Mouse (Mus musculus): ENCODE results near the gene Slc25a38. TPM values are rescaled to one million over a fixed set of nuclear protein-coding genes. Genes with fewer than 3 reads are reported as not detected.

The Slc25a38 gene
- polyA plus RNA-seq, 1 experiment = 154 TPM

DNA sequence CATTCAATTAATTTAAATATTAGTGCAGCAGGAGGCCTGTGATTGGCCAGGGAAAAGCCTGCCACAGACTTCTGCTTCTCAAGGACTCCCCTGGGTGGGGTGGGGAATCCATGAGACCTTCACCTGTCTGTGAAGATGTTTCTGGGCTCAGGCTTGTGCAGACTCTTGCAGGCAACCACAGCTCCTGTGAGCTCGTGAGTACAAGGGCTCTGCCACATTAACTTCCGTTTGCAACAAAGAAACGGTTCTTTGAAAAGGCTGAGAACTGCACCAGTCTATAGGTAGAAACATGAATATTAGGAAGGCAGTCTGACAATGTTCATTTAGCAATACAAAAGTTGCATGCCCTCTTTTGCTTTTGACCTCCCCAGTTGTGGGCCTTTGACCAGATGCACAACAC is 31.9 kb upstream of the Slc25a38 start:
- Histone ChIP-seq H3K4me3 (replicated peaks; ENCODE audit: control insufficient read depth, low read depth, low read length) (no peak overlapping the region), H3K27ac (ENCODE audit: control insufficient read depth, insufficient read depth, low read depth, low read length, poor library complexity) (no peak overlapping the region), H3K4me1 (ENCODE audit: control insufficient read depth, insufficient read depth, low read length) (no peaks in the 10 kb centered on the region; the same call in 1 of the 2 replicates)
- TF ChIP-seq POLR2A (IDR thresholded peaks at IDR 0.05; ENCODE audit: borderline replicate concordance, control insufficient read depth, low read depth, low read length) (no peak), CTCF (IDR thresholded peaks at IDR 0.05; ENCODE audit: control insufficient read depth, insufficient read depth, low read length) (no peak)
- 69% methylated on average over 3 of the region's 3 CpGs for WGBS

DNA sequence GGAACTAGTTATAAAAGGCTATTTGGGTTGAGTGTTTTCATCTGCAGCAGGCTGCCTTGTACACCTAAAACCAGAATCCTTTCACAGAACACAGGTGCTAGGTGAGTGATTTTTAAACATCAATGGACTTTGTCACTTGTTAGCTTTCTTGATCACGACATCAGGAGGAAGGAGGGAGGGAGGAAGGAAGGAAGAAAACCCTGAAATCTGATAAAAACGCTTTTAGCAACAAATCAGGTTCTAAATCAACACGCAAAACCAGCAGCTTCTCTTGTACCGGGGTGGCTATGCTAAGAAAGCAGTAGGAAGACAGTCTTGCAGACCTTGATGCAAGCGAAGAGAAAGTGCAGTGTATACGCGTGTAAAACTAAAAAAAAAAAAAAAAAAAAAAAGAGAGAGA is 30.3 kb upstream of the Slc25a38 start:
- H3K4me3 ChIP-seq (replicated peaks; ENCODE audit: control insufficient read depth, low read depth, low read length) = no peak overlapping the region
- 30% methylated on average over 7 of the region's 7 CpGs for WGBS
- no peaks in the 10 kb centered on the region; the same call in 1 of the 2 replicates for H3K4me1 ChIP-seq (ENCODE audit: control insufficient read depth, insufficient read depth, low read length)
- TF ChIP-seq POLR2A (IDR thresholded peaks at IDR 0.05; ENCODE audit: borderline replicate concordance, control insufficient read depth, low read depth, low read length) = no peak
- no peak for TF ChIP-seq CTCF (IDR thresholded peaks at IDR 0.05; ENCODE audit: control insufficient read depth, insufficient read depth, low read length)
- H3K27ac ChIP-seq (ENCODE audit: control insufficient read depth, insufficient read depth, low read depth, low read length, poor library complexity) = no peak overlapping the region

DNA sequence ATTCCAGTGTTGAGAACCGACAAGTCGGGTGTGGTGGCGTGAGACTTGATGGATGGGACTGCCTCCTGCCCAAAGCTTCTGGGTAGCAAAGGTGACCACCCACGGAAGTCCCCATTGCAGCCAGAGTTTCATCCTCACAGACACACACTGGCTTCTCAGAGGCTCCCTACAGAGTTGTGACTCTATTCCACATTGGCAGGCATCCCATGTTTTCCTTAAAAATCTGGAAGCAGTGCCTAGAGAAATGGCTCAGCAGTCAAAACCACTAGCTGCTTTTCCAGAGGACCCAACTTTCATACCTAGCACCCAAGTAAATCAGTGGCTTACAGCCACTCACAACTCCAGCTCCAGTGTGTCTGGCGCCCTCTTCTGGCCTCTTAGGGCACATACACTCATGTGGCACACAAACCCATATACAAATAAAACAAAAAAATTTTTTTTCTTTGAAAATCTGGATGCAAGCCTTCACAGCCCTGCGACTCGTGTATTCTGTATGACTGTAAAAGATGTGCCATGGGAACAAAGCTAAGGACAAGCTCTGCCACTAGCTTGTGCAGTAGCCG is 29.5 kb upstream of the Slc25a38 start:
- H3K4me1 ChIP-seq (ENCODE audit: control insufficient read depth, insufficient read depth, low read length) = no peaks in the 10 kb centered on the region; the same call in 1 of the 2 replicates
- TF ChIP-seq CTCF (IDR thresholded peaks at IDR 0.05; ENCODE audit: control insufficient read depth, insufficient read depth, low read length) (peak; percentile 34; the same call in 1 of the 2 replicates), POLR2A (IDR thresholded peaks at IDR 0.05; ENCODE audit: borderline replicate concordance, control insufficient read depth, low read depth, low read length) (no peak)
- no peak overlapping the region for H3K4me3 ChIP-seq (replicated peaks; ENCODE audit: control insufficient read depth, low read depth, low read length)
- no peak overlapping the region for H3K27ac ChIP-seq (ENCODE audit: control insufficient read depth, insufficient read depth, low read depth, low read length, poor library complexity)
- 76% methylated on average over 8 of the region's 8 CpGs for WGBS

DNA sequence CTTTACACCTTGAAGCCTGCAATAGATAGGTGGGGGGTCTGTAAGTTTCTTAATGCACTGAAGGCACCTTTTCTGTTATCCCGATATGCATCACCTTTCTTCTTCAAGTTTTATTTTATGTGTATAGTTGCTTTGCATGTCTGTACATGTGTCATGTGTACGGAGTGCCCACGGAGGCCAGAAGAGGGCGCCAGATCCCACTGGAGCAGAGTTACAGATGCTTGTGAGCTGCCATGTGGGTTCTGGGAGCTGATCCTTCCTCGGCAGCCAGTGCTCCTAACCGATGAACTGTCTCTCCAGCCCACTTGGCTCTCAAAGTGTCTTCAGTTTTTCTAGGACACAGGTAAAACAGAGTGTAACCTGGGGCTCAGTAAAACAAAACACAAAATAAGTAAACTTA is 28.9 kb upstream of the Slc25a38 start:
- Histone ChIP-seq H3K27ac (ENCODE audit: control insufficient read depth, insufficient read depth, low read depth, low read length, poor library complexity) (no peak overlapping the region), H3K4me3 (replicated peaks; ENCODE audit: control insufficient read depth, low read depth, low read length) (no peak overlapping the region), H3K4me1 (ENCODE audit: control insufficient read depth, insufficient read depth, low read length) (no peaks in the 10 kb centered on the region; the same call in 1 of the 2 replicates)
- TF ChIP-seq POLR2A (IDR thresholded peaks at IDR 0.05; ENCODE audit: borderline replicate concordance, control insufficient read depth, low read depth, low read length) (no peak), CTCF (IDR thresholded peaks at IDR 0.05; ENCODE audit: control insufficient read depth, insufficient read depth, low read length) (peak; percentile 61)
- 76% methylated on average over 6 of the region's 6 CpGs for WGBS

DNA sequence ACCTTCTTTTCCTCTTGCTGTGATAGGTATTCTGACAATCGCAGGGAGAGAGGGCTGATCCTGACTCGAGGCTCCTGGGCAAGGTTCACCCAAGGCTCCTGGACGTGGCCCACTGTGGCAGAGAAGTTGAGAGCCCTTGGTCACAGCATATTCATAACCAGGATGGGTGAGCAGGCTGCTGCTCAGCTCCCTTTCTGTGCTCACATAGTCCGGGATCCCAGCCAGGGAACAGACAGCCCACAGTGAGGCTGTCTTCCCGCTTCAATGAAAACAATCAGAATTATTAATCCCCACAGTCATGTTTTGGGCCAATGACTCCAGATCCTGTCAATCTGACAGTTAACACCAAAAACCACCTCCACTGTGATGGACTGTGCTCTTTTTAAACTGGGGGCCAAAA is 28.2 kb upstream of the Slc25a38 start:
- TF ChIP-seq POLR2A (IDR thresholded peaks at IDR 0.05; ENCODE audit: borderline replicate concordance, control insufficient read depth, low read depth, low read length) (no peak), CTCF (IDR thresholded peaks at IDR 0.05; ENCODE audit: control insufficient read depth, insufficient read depth, low read length) (no peak)
- 81% methylated on average over 5 of the region's 5 CpGs for WGBS

DNA sequence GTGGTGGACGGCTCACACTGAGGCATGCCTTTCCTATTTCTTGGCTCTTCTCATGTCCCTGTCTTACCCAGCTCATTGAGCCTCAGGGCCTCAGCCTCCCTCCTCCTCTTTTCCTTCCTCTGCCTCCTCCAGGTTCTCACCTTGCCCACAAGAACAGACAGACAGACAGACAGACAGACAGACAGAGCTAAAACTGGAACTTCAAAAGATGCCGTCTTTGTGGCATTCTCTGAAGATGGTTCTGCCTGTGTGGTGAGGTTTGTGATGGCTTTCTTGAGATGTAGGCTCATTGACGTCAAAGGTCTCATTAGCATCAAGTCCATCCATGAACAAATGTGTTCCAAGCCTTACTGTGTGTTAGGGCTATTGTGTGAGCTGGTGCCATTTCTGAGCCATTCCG is 27.5 kb upstream of the Slc25a38 start:
- H3K4me1 ChIP-seq (ENCODE audit: control insufficient read depth, insufficient read depth, low read length) = no peaks in the 10 kb centered on the region; the same call in 1 of the 2 replicates
- no peak overlapping the region for H3K27ac ChIP-seq (ENCODE audit: control insufficient read depth, insufficient read depth, low read depth, low read length, poor library complexity)
- no peak overlapping the region for H3K4me3 ChIP-seq (replicated peaks; ENCODE audit: control insufficient read depth, low read depth, low read length)
- TF ChIP-seq POLR2A (IDR thresholded peaks at IDR 0.05; ENCODE audit: borderline replicate concordance, control insufficient read depth, low read depth, low read length) (no peak), CTCF (IDR thresholded peaks at IDR 0.05; ENCODE audit: control insufficient read depth, insufficient read depth, low read length) (no peak)
- WGBS = 76% methylated on average over 4 of the region's 4 CpGs

More for the DNA sequence above, 28.2 kb upstream of the Slc25a38 start:
- no peak overlapping the region for H3K4me3 ChIP-seq (replicated peaks; ENCODE audit: control insufficient read depth, low read depth, low read length)
- H3K27ac ChIP-seq (ENCODE audit: control insufficient read depth, insufficient read depth, low read depth, low read length, poor library complexity) = no peak overlapping the region
- no peaks in the 10 kb centered on the region; the same call in 1 of the 2 replicates for H3K4me1 ChIP-seq (ENCODE audit: control insufficient read depth, insufficient read depth, low read length)

DNA sequence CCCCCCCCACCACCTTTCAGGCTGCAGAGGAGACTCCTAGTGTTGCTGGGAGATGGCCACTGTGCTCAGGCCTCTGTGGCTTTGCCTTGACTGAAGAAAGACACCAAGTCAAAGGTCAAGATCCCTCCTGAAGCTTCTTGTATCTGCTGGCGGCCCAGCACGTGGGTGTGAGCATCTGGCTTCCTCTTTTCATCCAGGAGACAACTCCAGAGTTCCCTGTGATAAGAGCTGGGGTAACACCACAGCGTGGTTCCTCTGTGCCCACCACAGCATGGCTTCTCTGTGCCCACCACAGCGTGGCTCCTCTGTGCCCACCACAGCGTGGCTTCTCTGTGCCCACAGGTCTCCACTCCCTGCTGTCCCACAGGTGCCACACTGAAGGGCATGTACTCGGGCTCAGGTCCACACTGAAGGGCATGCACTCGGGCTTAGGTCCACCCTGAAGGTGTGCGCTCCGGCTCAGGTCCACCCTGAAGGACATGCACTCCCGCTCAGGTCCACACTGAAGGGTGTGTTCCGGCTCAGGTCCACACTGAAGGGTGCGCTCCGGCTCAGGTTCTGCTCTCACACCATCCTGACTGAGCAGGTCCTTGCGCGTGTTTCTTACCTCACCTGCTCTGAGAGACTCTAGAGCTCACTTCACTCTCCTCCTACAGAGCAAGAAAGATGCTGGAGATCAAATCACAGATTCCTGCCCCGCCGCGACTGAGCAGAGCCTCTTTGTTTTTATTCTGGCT is 26.8 kb upstream of the Slc25a38 start:
- H3K4me1 ChIP-seq (ENCODE audit: control insufficient read depth, insufficient read depth, low read length) = no peaks in the 10 kb centered on the region; the same call in 1 of the 2 replicates
- no peak overlapping the region for H3K27ac ChIP-seq (ENCODE audit: control insufficient read depth, insufficient read depth, low read depth, low read length, poor library complexity)
- WGBS = 64% methylated on average over 18 of the region's 18 CpGs
- no peak overlapping the region for H3K4me3 ChIP-seq (replicated peaks; ENCODE audit: control insufficient read depth, low read depth, low read length)
- no peak for TF ChIP-seq CTCF (IDR thresholded peaks at IDR 0.05; ENCODE audit: control insufficient read depth, insufficient read depth, low read length)

DNA sequence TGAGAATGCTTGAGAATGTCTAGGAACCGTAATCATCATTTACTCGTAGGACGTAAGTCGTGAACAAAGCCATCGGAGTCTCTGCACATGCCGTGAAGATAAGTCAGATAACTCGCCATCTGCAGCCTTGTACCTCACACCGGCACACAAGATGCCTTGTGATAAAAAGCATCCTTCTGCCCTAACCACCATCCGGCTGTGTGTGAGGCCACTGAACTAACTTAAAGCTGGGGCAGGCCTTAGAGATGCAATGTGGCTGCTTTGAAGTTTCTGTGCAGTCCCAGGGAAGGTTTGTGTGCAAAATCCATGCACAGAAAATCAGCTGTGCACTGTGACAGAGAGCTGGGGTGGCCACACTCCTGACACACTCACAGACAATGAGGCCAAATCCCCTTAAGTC is 25.8 kb upstream of the Slc25a38 start:
- H3K4me3 ChIP-seq (replicated peaks; ENCODE audit: control insufficient read depth, low read depth, low read length) = no peak overlapping the region
- no peak for TF ChIP-seq CTCF (IDR thresholded peaks at IDR 0.05; ENCODE audit: control insufficient read depth, insufficient read depth, low read length)
- TF ChIP-seq POLR2A (IDR thresholded peaks at IDR 0.05; ENCODE audit: borderline replicate concordance, control insufficient read depth, low read depth, low read length) = no peak
- no peak overlapping the region for H3K27ac ChIP-seq (ENCODE audit: control insufficient read depth, insufficient read depth, low read depth, low read length, poor library complexity)
- no peaks in the 10 kb centered on the region; the same call in 1 of the 2 replicates for H3K4me1 ChIP-seq (ENCODE audit: control insufficient read depth, insufficient read depth, low read length)
- WGBS = 84% methylated on average over 9 of the region's 9 CpGs

Measured in bone marrow, adult 2 months (tissue).